Mouse (Mus musculus) erythroblast, embryonic 14.5 days (primary cell): ENCODE data around the gene Kcnrg.

ENCODE experiments used
- GATA1 ChIP-seq: IDR thresholded peaks from 2 replicates; pipeline ENCODE4 v1.6.1; 2012; ENCODE audit warnings: low read length, inconsistent platforms, mixed read lengths
- TAL1 ChIP-seq: IDR thresholded peaks from 3 replicates; pipeline ENCODE4 v1.6.1; 2012; ENCODE audit warnings: low read length, inconsistent platforms, mixed read lengths

DNA sequence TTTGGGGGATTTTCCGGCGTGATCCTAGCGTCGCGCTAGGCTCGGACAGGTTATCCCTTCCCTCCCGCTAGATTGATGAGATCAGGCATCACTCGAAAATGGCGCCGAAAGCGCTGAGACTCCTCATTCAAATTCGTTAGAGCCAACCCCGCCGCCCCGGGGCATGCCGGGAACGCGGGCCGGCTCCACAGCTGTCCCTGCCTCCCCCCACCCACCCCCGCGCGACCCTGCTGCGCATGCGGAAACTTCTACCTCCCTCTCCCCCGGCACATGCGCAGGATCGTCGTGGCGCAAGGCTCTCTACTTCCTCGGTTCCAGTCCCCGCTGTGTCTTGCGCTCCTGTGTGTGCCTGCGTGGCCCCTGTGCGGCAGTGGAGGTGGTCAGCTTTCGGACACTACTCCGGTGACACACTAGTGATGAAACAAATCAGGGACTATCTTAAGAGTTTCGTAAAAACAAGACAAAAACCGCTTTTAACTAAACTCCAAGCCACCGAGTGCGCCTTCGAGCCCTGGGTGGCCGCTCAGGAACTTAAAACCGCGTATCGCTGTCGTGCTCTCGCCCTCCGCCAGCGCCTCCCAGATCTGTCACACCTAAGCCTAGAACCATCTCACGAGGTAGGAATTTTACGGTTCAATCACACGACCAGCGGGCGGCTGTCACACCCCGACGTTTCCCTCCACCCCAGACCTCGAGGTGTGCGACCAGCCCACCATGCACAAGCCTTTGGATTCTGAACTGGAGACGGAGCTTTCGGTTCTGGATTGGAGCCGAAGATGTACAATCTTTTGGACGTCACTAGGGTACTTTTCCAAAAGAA lies 41.6 kb downstream of the Kcnrg start:
- no peak for TF ChIP-seq TAL1
- peak; percentile 21; the same call in 1 of the 2 replicates for TF ChIP-seq GATA1
